23 mouse cellular contexts compared by ENCODE assay signal in genomic region chr4:143336096-143336495, GRCm38 (mm10). TPM values are rescaled to one million over a fixed set of nuclear protein-coding genes. Genes with fewer than 3 reads are reported as not detected.
"Had no signal": no experiment of that assay in that cellular context is flagged by ENCODE, and none has a peak within 500 bp of the region (broad histone marks: within the 10 kb centered on the region; RNA-seq: fewer than 3 reads in every experiment).

No protein-coding gene starts in this region.

- H3K4me2 ChIP-seq: neural tube, embryonic 13.5 days; neural tube, embryonic 15.5 days; stomach, embryonic 15.5 days had no signal

- H3K27me3 ChIP-seq: neural tube, embryonic 13.5 days; neural tube, embryonic 15.5 days; stomach, embryonic 15.5 days had no signal

- H3K9me3 ChIP-seq: neural tube, embryonic 13.5 days; neural tube, embryonic 15.5 days; stomach, embryonic 15.5 days had no signal

- DNase-seq: retina, postnatal 1 day; right cerebral cortex, adult 18-20 months; right cerebral cortex, postnatal 14 days; right cerebral cortex, postnatal 25 days; right cerebral cortex, postnatal 4 days; spleen, adult 18-20 months; thymus, adult 18-20 months; thymus, adult 2 months; thymus, postnatal 14 days; thymus, postnatal 25 days; thymus, postnatal 36 days; thymus, postnatal 4 days had no signal

- H3K36me3 ChIP-seq: neural tube, embryonic 13.5 days; neural tube, embryonic 15.5 days; stomach, embryonic 15.5 days had no signal

- H3K4me3 ChIP-seq: neural tube, embryonic 13.5 days; neural tube, embryonic 15.5 days; stomach, embryonic 15.5 days had no signal

- H3K4me1 ChIP-seq: neural tube, embryonic 13.5 days; neural tube, embryonic 15.5 days; stomach, embryonic 15.5 days had no signal

- H3K27ac ChIP-seq: neural tube, embryonic 13.5 days; neural tube, embryonic 15.5 days; stomach, embryonic 15.5 days; stomach, postnatal 0 days had no signal

- H3K9ac ChIP-seq: neural tube, embryonic 13.5 days; neural tube, embryonic 15.5 days; stomach, embryonic 15.5 days had no signal

RNA-seq across cellular contexts. Expression of gene Lrrc38, which starts 13.5 kb away (rescaled TPM):
- polyA plus RNA-seq: small intestine, adult 2 months; spleen, adult 2 months; stomach, embryonic 14.5 days; stomach, embryonic 15.5 days; stomach, postnatal 0 days; thymus, postnatal 0 days had no signal

RNA-seq across cellular contexts. Expression of gene Pramel1, which starts 58.1 kb away (rescaled TPM):
- polyA plus RNA-seq: neural tube, embryonic 13.5 days; neural tube, embryonic 14.5 days; neural tube, embryonic 15.5 days; small intestine, adult 2 months; spleen, adult 2 months; stomach, embryonic 14.5 days; stomach, embryonic 15.5 days; stomach, embryonic 16.5 days; stomach, postnatal 0 days; thymus, adult 2 months; thymus, postnatal 0 days; urinary bladder, adult 2 months had no signal
